Mouse (Mus musculus) cerebellum, adult 2 months (tissue): Measurements from ENCODE around the gene Mpp3.

Experiments
- CTCF ChIP-seq: fragments of 200-500 bp; IDR thresholded peaks from 2 replicates; pipeline ENCODE4 v1.5.1; 2011; ENCODE audit warnings: low read depth, mild to moderate bottlenecking, control low read depth, low read length, moderate library complexity, borderline replicate concordance; ENCODE audit not compliant: insufficient read depth
- POLR2A ChIP-seq: fragments of 200-500 bp; IDR thresholded peaks from 2 replicates; pipeline ENCODE4 v1.6.1; 2011; ENCODE audit warnings: low read length, control low read depth, borderline replicate concordance; ENCODE audit not compliant: insufficient read depth

GRCm38 (mm10) chr11:102028087-102028816 lies at the start of gene Mpp3:
- TF ChIP-seq POLR2A (no peak; the same call in 1 of the 2 replicates), CTCF (no peak)
